Mouse (Mus musculus) embryonic facial prominence, embryonic 13.5 days (tissue): ENCODE results near the gene Arhgef7. TPM values are rescaled to one million over a fixed set of nuclear protein-coding genes. Genes with fewer than 3 reads are reported as not detected.

ENCODE experiments used
- ATAC-seq: fragments of 200-750 bp; cut with Nextera tagmentation; 2 replicates; pipeline ENCODE4 v1.8.0; 2017; ENCODE audit warnings: low read depth; ENCODE audit not compliant: insufficient number of reproducible peaks, insufficient read depth, low FRiP score, low TSS enrichment
- H3K27ac ChIP-seq: fragments of 300-500 bp; sonication (generic); 2 replicates; pipeline ENCODE4 v1.5.1; 2015; ENCODE audit warnings: moderate library complexity, mild to moderate bottlenecking, inconsistent platforms
- H3K27me3 ChIP-seq: fragments of 300-500 bp; sonication (generic); 2 replicates; pipeline ENCODE4 v1.6.1; 2015; ENCODE audit warnings: mild to moderate bottlenecking, inconsistent platforms
- H3K36me3 ChIP-seq: fragments of 300-500 bp; sonication (generic); 2 replicates; pipeline ENCODE4 v1.6.1; 2015; ENCODE audit warnings: mild to moderate bottlenecking, inconsistent platforms
- H3K4me1 ChIP-seq: fragments of 300-500 bp; sonication (generic); 2 replicates; pipeline ENCODE4 v1.6.1; 2015; ENCODE audit warnings: inconsistent platforms
- H3K4me2 ChIP-seq: fragments of 300-500 bp; sonication (generic); 2 replicates; pipeline ENCODE4 v1.6.1; 2015; ENCODE audit warnings: moderate library complexity, mild to moderate bottlenecking, inconsistent platforms
- H3K4me3 ChIP-seq: fragments of 300-500 bp; sonication (generic); 2 replicates; pipeline ENCODE4 v1.5.1; 2015; ENCODE audit warnings: mild to moderate bottlenecking, inconsistent platforms
- H3K9ac ChIP-seq: fragments of 300-500 bp; sonication (generic); 2 replicates; pipeline ENCODE4 v1.6.1; 2015; ENCODE audit warnings: mild to moderate bottlenecking, inconsistent platforms
- H3K9me3 ChIP-seq: fragments of 300-500 bp; sonication (generic); 2 replicates; pipeline ENCODE4 v1.6.1; 2016; ENCODE audit warnings: inconsistent platforms
- WGBS: fragments of 180-500 bp; shearing (Covaris S2); methylation state at CpG from one replicate; pipeline ENCODE4 v1.1.7; 2015; ENCODE audit warnings: mixed read lengths; 5-methylcytosine and 5-hydroxymethylcytosine counted together
- polyA plus RNA-seq: library from polyadenylated mRNA; unstranded; fragments of >200 nt; fragmentation: Nextera tagmentation; extraction: Ambion mirVana; gene quantifications from 2 replicates; pipeline ENCODE4 v1.2.1, GENCODE M21; 2015

Gene Arhgef7
- polyA plus RNA-seq, 1 experiment from 2014 or later: 43.4 TPM

DNA sequence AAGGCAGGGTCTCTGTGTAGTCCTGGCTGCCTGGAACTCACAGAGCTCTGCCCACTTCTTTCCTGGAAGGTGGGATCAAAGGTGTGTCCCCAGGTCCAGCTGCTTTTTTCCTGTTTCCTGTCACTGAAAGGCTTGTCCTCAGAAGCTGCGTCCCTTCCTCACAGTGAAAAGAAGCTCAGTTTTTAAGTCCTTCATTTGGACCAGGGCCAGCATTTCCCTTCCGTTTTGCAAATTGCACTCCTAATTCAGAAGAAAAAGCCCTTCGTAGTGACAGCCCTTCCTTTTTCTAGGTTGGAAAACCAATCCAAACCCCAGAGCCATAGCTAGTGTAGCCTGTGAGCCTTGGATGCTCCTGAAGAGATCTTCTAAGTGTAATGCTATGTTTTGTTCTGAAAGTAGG is 99.8 kb downstream of the Arhgef7 start:
- no peak overlapping the region for H3K9ac ChIP-seq
- no peak overlapping the region for H3K4me2 ChIP-seq
- no peaks in the 10 kb centered on the region for H3K27me3 ChIP-seq
- peaks cover 70% of the 10 kb centered on the region for H3K36me3 ChIP-seq
- WGBS: 74% methylated on average over 3 of the region's 3 CpGs
- no peak overlapping the region for H3K4me3 ChIP-seq
- no peaks in the 10 kb centered on the region for H3K9me3 ChIP-seq
- no peak for ATAC-seq
- H3K27ac ChIP-seq: no peak overlapping the region
- no peaks in the 10 kb centered on the region for H3K4me1 ChIP-seq

DNA sequence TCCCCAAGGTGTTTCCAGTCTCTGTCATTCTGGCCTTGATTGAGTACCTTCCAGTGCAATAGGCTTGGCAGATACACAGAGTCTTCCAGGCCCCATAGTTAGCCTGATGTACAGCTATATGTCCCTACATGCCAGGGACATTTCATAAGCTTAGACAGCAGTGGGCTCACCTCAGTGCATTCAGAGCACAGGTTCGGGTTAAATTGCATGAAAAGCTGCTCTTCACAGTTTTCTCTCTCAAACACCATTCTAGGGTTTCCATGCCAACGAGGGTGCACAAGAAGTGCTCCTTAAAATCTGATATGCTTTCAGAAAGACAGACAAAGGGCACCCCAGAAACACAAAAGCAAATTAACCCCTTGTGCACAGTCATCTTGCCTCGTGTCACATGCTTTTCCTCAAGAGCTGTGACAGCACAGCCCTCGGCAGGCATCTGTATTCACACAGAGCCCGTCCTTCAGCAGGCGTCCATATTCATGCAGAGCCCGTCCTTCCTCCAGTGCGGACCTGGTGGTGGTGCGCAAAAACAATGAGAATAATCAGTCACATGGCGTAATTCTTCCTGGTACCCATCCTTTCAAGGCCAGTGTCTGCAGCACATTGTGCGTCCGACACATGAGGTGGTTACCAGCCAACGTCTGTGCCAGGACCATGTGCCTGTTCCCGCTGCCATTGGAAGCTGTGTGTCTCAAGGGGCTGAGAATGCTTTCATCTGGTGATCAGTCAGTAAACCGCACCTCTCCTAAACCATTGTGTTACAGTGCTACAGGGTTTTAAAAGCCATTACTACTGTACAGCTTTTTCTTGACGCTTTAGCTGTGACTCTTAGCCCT is 102.9 kb downstream of the Arhgef7 start:
- 81% methylated on average over 16 of the region's 16 CpGs for WGBS
- Histone ChIP-seq H3K9me3 (no peaks in the 10 kb centered on the region), H3K27ac (no peak overlapping the region), H3K4me3 (no peak overlapping the region), H3K36me3 (peaks cover 71% of the 10 kb centered on the region), H3K4me2 (no peak overlapping the region), H3K9ac (no peak overlapping the region), H3K4me1 (no peaks in the 10 kb centered on the region), H3K27me3 (no peaks in the 10 kb centered on the region)
- ATAC-seq: no peak

DNA sequence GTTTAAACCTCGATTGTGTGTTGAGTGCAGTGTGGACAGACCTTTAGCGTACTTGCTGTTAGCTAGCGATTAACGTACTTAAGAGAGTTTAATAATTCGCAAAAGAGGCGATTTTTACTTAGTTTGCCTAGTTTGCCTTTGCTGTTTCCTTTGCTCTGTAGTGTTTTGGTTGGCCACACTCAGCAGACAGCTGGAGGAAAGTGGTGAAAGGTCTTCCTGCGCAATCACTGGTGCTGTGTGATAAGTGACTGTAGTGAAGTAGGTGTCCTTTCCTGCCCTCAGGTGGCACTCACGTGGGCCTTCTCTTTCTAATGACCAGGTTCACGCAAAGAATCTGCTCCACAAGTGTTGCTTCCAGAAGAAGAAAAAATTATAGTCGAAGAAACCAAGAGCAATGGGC is 103.7 kb downstream of the Arhgef7 start:
- Histone ChIP-seq H3K27me3 (no peaks in the 10 kb centered on the region), H3K4me2 (no peak overlapping the region), H3K4me3 (no peak overlapping the region), H3K9me3 (no peaks in the 10 kb centered on the region), H3K9ac (no peak overlapping the region), H3K4me1 (no peaks in the 10 kb centered on the region), H3K36me3 (peaks cover 69% of the 10 kb centered on the region), H3K27ac (no peak overlapping the region)
- ATAC-seq: no peak
- WGBS: 90% methylated on average over 10 of the region's 10 CpGs

DNA sequence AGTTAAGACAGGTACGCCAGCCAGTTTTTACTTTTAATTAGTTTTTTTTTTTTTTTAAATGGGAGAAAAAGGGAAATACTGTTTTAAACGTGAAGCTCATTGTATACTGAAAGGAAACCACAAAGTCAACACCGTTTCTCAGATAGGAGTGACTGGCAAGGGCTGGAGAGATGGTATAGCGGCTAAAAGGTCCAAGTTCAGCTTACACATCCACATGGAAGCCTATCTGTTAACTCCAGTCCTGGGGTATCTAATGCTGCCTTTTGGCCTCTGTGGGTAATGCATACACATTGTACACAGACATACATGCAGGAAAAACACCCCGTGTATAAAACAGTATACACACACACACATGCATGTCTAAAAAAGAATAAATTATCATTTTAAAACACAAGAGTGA is 104.4 kb downstream of the Arhgef7 start:
- no peak overlapping the region for H3K9ac ChIP-seq
- WGBS: 90% methylated on average over 5 of the region's 5 CpGs
- no peak overlapping the region for H3K27ac ChIP-seq
- peaks cover 61% of the 10 kb centered on the region for H3K36me3 ChIP-seq
- no peak for ATAC-seq
- H3K4me1 ChIP-seq: no peaks in the 10 kb centered on the region
- no peaks in the 10 kb centered on the region for H3K9me3 ChIP-seq
- no peak overlapping the region for H3K4me3 ChIP-seq
- H3K27me3 ChIP-seq: no peaks in the 10 kb centered on the region
- H3K4me2 ChIP-seq: no peak overlapping the region

DNA sequence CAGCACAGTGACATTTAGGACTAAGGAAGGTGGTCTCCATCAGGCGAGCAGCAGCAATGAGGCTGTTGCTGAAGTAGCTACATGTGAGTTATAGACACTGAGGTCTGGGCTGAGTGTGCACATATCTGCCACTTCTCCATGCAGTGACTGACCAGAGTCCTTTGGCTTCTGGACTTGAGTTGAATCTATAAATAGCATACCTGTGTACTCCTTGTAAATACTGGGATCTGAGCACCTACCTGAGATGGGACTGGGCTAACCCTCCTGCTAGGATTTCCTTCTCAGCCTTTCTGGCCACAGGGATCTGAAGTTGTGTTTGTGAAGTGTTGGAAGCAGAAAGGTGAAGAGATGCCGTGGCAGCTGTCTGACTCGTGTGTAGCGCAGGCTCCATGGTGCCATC is 105.6 kb downstream of the Arhgef7 start:
- Histone ChIP-seq H3K4me1 (no peaks in the 10 kb centered on the region), H3K27ac (no peak overlapping the region), H3K27me3 (no peaks in the 10 kb centered on the region), H3K4me2 (no peak overlapping the region), H3K4me3 (no peak overlapping the region), H3K9ac (no peak overlapping the region), H3K9me3 (no peaks in the 10 kb centered on the region), H3K36me3 (peaks cover 57% of the 10 kb centered on the region)
- ATAC-seq: no peak
- 93% methylated on average over 4 of the region's 4 CpGs for WGBS

DNA sequence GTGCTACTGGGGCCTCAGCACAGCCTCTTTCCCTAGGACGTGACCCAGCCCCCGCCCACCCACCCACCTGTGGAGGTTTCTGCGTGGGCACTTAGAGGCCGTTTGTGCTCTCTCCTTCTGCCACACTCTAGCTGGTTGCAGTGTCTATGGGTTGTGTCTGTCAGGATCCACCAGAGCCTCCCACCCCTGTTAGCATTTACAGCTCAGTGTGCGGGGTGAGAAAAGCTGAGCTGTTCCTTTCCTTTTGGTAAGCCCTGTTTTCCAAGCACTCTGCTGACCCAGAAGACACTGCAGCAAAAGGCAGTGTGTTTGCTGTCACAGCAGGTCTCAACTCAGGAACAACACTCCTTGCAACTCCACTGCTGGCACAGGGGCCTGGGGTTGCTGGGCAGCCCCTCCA is 106.7 kb downstream of the Arhgef7 start:
- H3K36me3 ChIP-seq: peaks cover 46% of the 10 kb centered on the region
- 86% methylated on average over 5 of the region's 5 CpGs for WGBS
- H3K4me2 ChIP-seq: no peak overlapping the region

DNA sequence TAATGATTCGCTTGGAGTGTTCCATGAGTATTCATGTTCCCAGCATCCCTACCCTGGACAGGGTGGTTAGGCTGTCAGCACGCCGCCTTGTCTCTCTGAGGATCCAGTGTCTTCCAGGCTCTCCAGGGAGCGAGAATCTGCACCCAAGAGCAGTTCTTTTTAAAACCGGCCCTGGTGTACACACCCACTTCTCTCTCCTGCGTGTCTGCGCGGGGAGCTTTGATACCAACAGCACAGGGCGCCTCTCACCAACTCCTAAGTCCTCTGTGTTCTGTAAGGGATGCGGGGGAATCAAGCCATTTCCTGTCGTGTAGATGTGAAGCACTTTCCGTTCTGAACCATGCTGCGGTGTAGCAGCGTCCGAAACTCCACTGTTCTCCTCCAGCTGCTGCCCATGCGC is 107.2 kb downstream of the Arhgef7 start:
- WGBS: 84% methylated on average over 16 of the region's 16 CpGs
- H3K27ac ChIP-seq: no peak overlapping the region
- H3K4me3 ChIP-seq: no peak overlapping the region
- no peak for ATAC-seq
- H3K4me1 ChIP-seq: no peaks in the 10 kb centered on the region
- H3K9ac ChIP-seq: no peak overlapping the region
- no peaks in the 10 kb centered on the region for H3K27me3 ChIP-seq
- no peak overlapping the region for H3K4me2 ChIP-seq
- H3K36me3 ChIP-seq: peaks cover 41% of the 10 kb centered on the region
- no peaks in the 10 kb centered on the region for H3K9me3 ChIP-seq

More for the DNA sequence above, 106.7 kb downstream of the Arhgef7 start:
- Histone ChIP-seq H3K9ac (no peak overlapping the region), H3K9me3 (no peaks in the 10 kb centered on the region), H3K4me3 (no peak overlapping the region), H3K27me3 (no peaks in the 10 kb centered on the region), H3K27ac (no peak overlapping the region), H3K4me1 (no peaks in the 10 kb centered on the region)
- ATAC-seq: no peak

DNA sequence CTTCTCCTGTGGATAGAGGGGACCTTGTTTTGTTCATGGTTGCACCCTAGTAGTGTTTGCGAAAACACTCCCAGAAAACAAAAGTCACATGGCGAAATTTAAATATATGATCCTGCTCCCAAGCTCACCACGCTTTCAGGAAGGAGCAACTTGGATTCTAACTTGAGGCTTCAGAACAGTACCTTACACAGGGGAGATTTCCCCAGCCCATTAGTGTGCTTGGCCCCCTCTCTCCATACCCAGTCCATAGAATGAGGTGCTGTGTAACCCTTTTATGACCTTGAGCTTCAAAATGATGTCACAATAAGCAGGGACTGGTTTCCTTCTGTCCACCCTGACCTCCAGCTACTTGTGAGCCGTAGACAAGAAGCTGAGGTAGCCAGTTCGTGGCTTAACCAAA is 112.7 kb downstream of the Arhgef7 start, which contains the start of gene Tex29:
TSS of gene Tex29 (plus strand) at position 301 of the 400 bp plus-strand sequence.
- Histone ChIP-seq H3K9ac (no peak within 1 kb of the TSS), H3K4me1 (peaks cover 12% of the 10 kb centered on the region), H3K4me2 (no peak within 1 kb of the TSS), H3K4me3 (no peak within 1 kb of the TSS), H3K27me3 (no peaks in the 10 kb centered on the region), H3K27ac (no peak within 1 kb of the TSS), H3K36me3 (peaks cover 7% of the 10 kb centered on the region), H3K9me3 (no peaks in the 10 kb centered on the region)
- 83% methylated on average over 5 of the region's 5 CpGs for WGBS
- ATAC-seq: no peak

DNA sequence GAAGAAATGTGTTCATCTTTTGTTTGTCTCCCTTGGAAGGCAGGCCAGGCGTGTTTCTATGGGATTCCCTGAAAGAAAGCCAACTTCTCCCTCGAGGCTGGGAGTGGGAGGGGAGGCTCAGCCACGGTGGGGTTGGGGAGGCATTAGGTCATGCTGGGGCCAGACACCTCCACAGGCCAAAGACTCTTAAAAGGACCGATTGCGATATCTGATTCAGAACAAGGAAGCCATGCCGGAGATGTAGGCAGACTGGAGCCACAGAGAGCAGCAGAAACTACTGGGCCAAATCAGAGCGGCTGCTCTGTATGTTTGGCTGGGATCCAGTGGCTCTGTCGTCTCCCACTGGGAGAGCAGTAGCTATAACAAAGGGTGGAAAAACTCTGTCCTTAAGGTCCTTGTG is 114.0 kb downstream of the Arhgef7 start:
- 39% methylated on average over 8 of the region's 8 CpGs for WGBS
- H3K4me2 ChIP-seq: no peak overlapping the region
- no peaks in the 10 kb centered on the region for H3K9me3 ChIP-seq
- no peak for ATAC-seq
- no peaks in the 10 kb centered on the region for H3K27me3 ChIP-seq
- H3K4me3 ChIP-seq: no peak overlapping the region
- no peak overlapping the region for H3K9ac ChIP-seq
- no peaks in the 10 kb centered on the region for H3K36me3 ChIP-seq
- no peak overlapping the region for H3K27ac ChIP-seq
- H3K4me1 ChIP-seq: peaks cover 12% of the 10 kb centered on the region

DNA sequence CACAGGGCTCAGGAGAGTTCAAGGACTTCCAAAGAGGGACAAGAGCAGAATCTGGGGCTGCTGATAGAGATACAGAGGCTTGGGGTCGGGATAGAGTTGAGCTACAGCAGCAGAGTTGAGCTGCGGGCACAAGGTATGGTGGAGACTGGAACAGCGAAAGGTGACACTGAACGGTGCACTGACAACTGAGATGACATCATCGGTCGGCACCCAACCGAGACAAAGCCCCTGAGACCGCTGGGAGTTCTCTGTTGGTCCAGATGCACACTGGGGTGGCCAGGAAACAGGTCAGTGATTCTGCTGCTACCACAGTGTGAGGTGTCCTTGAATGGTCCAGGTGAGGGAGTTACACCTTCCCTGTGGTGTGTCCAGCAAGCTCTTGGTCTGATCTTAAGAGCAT is 115.2 kb downstream of the Arhgef7 start:
- 81% methylated on average over 8 of the region's 8 CpGs for WGBS
- Histone ChIP-seq H3K27ac (no peak overlapping the region), H3K4me2 (no peak overlapping the region), H3K4me1 (peaks cover 12% of the 10 kb centered on the region), H3K36me3 (no peaks in the 10 kb centered on the region), H3K27me3 (no peaks in the 10 kb centered on the region), H3K9me3 (no peaks in the 10 kb centered on the region), H3K9ac (no peak overlapping the region), H3K4me3 (no peak overlapping the region)
- no peak for ATAC-seq

DNA sequence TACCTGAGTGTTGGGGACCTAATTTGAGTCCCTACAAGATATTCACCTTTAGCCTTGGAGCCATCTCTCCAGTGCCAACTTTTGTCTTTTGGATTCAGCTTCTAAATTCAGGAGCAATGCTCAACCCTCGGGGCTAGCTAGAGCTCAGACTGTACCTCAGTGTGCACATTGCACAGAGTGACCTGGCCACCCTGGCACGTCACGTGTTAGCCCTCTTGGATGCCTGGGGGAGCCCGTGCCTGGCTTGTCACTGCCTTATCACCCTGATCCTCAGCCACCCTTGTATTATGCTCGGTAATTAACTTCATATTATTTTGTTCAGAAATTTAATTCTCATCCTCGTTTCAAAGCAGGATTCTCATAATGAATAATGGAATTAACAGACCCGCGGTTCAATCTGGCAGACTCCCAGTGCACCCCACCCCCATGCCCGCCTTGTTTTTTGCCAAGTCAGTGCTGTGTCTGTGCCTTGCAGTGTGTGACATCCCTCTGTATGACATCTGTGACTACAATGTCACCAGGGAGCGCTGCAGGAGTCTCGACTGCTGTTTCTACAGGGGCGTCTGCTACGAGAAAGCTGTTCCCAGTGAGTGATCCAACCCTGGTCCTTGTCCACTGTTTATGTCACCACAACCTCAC is 116.3 kb downstream of the Arhgef7 start:
- peaks cover 12% of the 10 kb centered on the region for H3K4me1 ChIP-seq
- WGBS: 80% methylated on average over 13 of the region's 13 CpGs
- H3K9ac ChIP-seq: no peak overlapping the region
- no peaks in the 10 kb centered on the region for H3K36me3 ChIP-seq
- no peak overlapping the region for H3K4me3 ChIP-seq
- no peak overlapping the region for H3K4me2 ChIP-seq
- no peaks in the 10 kb centered on the region for H3K9me3 ChIP-seq
- ATAC-seq: no peak
- H3K27me3 ChIP-seq: no peaks in the 10 kb centered on the region
- no peak overlapping the region for H3K27ac ChIP-seq

DNA sequence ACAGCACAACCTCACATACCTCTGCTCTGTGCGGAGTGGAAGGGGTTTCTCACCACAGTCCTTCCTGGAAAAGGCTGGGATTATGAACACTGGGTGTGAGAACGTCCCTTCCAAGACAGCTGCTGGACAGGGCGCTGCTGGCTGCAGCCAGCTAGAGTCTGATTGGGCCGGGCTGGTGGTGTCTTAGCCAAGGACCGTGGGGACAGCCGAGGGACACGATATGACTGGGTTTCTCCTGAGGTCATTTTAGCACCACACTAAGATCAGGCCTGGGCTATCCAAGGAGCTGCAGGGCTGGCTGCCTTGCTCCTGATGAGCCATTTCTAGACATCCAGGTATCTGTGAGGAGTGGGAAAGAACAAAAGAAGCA is 116.8 kb downstream of the Arhgef7 start:
- H3K4me2 ChIP-seq: no peak overlapping the region
- no peaks in the 10 kb centered on the region for H3K9me3 ChIP-seq
- peaks cover 12% of the 10 kb centered on the region for H3K4me1 ChIP-seq
- H3K4me3 ChIP-seq: no peak overlapping the region
- WGBS: 83% methylated on average over 7 of the region's 7 CpGs
- no peak overlapping the region for H3K9ac ChIP-seq
- no peaks in the 10 kb centered on the region for H3K27me3 ChIP-seq
- H3K27ac ChIP-seq: no peak overlapping the region
- ATAC-seq: no peak
- no peaks in the 10 kb centered on the region for H3K36me3 ChIP-seq
